Mouse (Mus musculus) activated CD4-positive, CD25-positive, alpha-beta regulatory T cell, adult 9 weeks (primary cell): ENCODE data around the gene Git1. TPM values are rescaled to one million over a fixed set of nuclear protein-coding genes. Genes with fewer than 3 reads are reported as not detected.

Experiments used
- polyA plus RNA-seq: library from polyadenylated mRNA; unstranded; fragments of 100-300 nt; shearing (Covaris generic); gene quantifications from one replicate; pipeline ENCODE4 v1.2.1, GENCODE M21; 2017

Git1 gene
- polyA plus RNA-seq = 7.1 TPM

DNA sequence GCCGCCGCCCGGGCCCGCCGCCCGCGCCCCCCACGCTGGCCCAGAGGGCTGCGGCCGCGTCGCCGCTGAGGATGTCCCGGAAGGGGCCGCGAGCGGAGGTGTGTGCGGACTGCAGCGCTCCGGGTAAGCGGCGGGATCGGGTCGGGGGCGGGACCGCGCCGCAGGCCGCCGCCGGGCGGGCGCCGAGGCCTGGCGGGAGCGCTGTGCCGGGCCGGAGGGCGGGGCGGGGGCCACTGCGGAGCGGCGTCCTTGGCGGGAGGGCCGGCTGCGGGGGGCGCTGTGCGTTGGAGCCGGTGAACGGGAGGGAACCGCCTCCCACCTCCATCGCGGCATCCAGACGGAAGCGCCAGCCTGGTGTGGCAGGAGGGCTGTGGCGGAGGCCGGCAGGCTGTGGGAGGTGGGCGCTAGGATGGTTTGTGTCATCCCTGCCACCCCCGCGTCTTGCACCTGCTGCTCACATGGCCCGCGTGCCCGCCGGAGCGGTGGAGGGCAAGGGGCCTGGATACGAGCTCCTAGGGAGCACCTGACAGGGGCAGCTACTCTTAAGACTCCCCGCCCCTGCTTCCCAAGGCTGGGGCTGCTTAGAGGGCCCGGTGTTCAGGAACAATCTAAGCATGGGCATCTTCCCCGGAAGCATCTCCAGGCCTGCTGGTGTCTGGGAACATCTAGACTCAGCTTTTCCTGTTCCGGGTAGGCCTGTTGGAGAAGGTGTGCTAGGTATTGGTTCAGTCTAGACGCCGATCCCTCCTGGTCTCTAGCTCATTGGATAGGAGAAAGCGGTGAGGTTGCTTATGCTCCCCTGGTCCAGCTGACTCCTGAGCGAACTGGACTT is at the start of gene Git1:
Git1 (plus strand) TSS at position 51 of the 832 bp plus-strand sequence.

DNA sequence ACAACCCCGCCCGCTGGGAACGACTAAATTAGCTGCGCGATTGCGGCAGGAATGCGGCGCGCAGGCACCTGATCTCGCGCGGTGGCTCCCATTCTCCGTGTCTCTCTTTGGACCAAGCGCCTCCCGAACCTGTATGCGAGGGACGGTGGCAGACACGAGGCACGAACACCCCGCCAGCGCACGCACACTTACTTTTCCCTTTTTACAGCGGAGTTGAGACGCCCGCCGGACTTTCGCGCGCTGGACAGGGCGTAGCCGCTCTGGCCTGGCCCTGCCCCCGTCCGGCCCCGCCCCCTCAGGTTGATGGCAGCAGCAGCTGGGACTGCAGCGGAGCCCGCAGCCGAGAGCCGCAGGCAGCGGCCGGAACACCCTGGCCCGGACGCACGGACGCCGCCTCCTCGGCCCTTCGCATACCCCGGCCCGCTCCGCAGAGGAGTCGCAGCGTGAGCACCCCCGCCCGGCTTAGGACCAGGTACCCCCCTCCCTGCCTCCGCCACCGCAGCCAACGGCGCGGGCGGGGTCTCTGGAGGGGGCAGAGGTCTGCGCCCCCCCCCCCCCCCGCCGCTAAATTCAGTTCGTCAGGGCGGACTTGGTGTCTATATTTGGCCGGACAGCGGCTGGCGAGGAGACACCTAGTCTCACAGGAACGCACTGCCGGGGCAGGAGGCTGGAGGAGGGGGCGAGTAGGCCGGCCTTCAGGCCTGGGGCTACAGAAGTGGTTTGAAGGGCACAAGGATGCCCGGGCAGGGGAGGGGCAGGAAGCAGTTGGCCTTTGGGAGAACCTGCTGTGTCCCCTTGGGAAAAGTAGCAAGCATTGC is 30.9 kb upstream of the Git1 start, which contains the start of gene Coro6:
Coro6 (plus strand) TSS at position 129 of the 818 bp plus-strand sequence.

DNA sequence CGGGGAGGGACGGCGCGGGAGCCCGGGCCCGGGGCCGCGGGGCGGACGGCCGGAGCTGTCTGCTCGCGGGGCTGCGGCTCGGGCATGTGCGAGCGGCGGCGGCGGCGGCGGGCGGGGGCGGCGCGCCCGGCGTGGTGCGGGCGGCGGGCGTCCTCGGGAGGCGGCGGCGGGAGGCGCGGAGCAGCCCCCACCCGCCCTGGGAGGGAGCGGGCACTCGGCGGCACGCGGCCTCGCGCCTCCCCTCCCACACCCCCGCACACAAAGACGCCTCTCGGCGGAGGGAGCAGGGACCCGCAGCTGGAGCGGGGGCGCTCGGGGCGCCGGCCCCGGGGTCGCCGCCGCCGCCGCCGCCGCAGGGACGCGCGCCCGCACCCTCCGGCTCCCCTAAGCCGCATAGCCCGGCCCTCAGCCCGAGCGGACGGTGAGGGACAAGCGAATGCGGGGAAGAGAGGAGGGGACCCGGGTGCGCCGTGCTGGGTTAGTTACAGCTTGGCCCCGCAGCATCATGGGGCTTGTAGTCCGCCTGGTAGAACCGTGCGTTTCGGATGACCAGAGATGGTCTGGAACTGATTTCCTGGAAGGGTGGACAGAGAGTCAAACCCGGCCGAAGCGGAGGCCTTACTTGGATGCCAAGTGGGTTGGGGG is 3.6 kb upstream of the Git1 start, which contains the start of gene Ankrd13b:
Ankrd13b (minus strand) TSS at position 88 of the 645 bp plus-strand sequence.

DNA sequence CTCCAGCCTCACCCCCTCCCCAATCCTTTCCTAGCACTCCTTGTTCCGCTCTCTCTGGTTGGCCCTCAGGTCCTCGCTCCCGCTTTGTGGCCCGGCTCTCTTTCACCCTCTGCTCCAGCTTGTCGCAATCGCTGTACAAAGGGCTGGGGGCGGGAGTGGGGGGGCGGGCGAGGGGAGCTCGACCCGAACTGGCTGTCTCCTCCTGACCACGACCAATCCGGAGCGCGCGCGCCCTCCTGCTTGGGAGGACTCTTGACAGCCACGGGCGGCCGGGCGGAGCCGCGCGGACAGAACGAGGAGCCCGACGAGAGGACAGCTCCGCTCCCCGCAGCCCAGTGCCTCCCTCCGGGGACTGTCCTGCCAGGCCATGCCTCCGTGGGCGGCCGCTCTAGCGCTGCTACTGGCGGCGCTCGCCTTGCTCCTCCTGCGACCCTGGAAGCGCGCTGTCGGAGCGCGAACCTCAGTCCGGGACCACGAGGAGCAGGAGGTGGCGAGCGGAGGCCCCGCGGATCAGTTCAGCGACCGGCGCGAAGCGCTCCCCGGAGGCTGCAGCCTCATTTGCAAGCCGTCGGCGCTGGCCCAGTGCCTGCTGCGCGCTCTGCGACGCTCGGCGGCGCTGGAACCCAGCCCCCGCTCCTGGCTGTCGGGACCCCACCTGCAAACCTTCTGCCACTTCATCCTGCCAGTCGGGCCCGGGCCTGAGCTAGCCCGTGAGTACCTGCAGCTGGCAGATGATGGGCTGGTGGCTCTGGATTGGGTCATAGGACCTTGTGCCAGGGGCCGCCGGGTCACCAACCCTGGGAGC is 21.7 kb downstream of the Git1 start, which contains the start of gene Abhd15:
Abhd15 (plus strand) TSS at position 290 of the 805 bp plus-strand sequence.

DNA sequence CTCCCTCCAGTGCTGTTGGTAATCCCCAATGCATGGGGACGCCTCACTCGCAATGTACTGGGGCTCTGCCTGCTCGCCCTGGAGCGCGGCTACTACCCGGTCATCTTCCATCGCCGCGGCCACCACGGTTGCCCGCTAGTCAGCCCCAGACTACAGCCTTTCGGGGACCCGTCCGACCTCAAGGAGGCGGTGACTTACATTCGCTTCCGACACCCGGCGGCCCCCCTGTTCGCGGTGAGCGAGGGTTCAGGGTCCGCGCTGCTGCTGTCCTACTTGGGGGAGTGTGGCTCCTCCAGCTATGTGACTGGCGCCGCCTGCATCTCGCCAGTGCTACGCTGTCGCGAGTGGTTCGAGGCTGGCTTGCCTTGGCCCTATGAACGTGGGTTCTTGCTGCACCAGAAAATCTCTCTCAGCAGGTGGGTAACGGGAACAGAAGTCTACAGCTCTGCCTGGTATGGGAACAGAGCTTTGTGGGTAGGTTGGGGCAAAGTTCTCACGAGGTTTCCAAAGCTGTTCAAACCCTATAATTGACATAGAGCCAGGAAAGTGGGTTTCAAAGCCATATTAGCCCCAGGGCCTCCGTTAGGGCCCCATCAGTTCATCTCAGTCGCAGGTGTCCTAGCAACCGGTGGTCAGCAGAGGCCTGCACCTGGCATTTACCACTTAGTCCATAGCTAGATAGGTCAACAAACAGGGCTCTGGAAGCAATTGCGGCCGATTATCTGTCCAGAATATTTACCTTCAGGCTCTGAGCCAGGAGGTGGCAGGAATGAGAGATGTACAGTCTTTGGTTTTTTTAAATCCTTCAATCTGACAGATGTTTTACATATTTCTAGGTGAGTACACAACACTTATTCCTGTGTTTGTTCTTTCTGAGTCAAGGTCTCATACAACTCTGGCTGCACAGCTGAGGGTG is 22.5 kb downstream of the Git1 start, which contains the start of gene Trp53i13:
Trp53i13 (minus strand) TSS at position 344 of the 916 bp plus-strand sequence.

DNA sequence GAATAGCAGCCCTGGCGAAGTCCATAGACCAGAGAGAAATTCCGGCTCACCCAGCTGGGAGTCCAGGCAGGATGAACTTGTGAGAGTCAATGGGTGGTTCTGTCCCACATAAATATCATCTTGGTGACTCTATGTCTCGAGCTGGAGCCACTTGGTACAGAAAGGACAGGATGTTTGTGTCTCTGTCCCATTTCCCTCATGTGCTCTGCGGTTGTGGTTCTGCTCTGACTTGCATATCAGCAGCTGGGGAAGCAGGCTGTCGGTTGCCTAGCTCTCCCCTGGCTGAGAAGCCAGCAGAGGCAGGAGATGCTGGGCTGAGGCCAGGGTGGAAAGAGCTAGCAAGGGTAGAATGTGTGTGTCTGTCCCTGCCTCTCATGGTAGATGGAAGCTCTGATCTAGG is 25.7 kb downstream of the Git1 start, which contains the start of gene Gm10392:
Gm10392 (minus strand) TSS at position 156 of the 400 bp plus-strand sequence.

Other genes with a start within 250 kb of the Git1 start
- 0.12 TPM for gene Coro6, start 31.2 kb upstream of the Git1 start, polyA plus RNA-seq
- gene Ankrd13b, start 3.9 kb upstream of the Git1 start, polyA plus RNA-seq = 1.1 TPM
- 1.6 TPM for gene Abhd15, start 21.6 kb downstream of the Git1 start, polyA plus RNA-seq
- gene Trp53i13, start 22.4 kb downstream of the Git1 start, polyA plus RNA-seq = 20.7 TPM
- not detected for gene Gm10392, start 25.6 kb downstream of the Git1 start, polyA plus RNA-seq
- 6.2 TPM for gene Taok1, start 114.3 kb downstream of the Git1 start, polyA plus RNA-seq
- 82.9 TPM for gene Nufip2, start 192.6 kb downstream of the Git1 start, polyA plus RNA-seq
- not detected for gene Cryba1, start 231.7 kb downstream of the Git1 start, polyA plus RNA-seq